Mouse (Mus musculus) heart, embryonic 15.5 days (tissue): ENCODE measurements around the gene Nabp1. TPM values are rescaled to one million over a fixed set of nuclear protein-coding genes. Genes with fewer than 3 reads are reported as not detected.

Experiments used
- ATAC-seq: fragments of 200-750 bp; cut with Nextera tagmentation; replicated peaks from 2 replicates; pipeline ENCODE4 v1.8.0; 2017; ENCODE audit warnings: low read depth, moderate TSS enrichment; ENCODE audit not compliant: insufficient number of reproducible peaks, insufficient read depth, low FRiP score
- H3K27ac ChIP-seq: fragments of 300-500 bp; sonication (generic); 2 replicates; pipeline ENCODE4 v1.5.1; 2015; ENCODE audit warnings: mild to moderate bottlenecking, inconsistent platforms
- H3K27me3 ChIP-seq: fragments of 300-500 bp; sonication (generic); 2 replicates; pipeline ENCODE4 v1.6.1; 2015; ENCODE audit warnings: inconsistent platforms
- H3K36me3 ChIP-seq: fragments of 300-500 bp; sonication (generic); 2 replicates; pipeline ENCODE4 v1.6.1; 2015; ENCODE audit warnings: mild to moderate bottlenecking, inconsistent platforms
- H3K4me1 ChIP-seq: fragments of 300-500 bp; sonication (generic); replicated peaks from 2 replicates; pipeline ENCODE4 v1.6.1; 2015; ENCODE audit warnings: inconsistent platforms
- H3K4me2 ChIP-seq: fragments of 300-500 bp; sonication (generic); 2 replicates; pipeline ENCODE4 v1.6.1; 2015; ENCODE audit warnings: inconsistent platforms, mild to moderate bottlenecking, moderate library complexity
- H3K4me3 ChIP-seq: fragments of 300-500 bp; sonication (generic); 2 replicates; pipeline ENCODE4 v1.5.1; 2015; ENCODE audit warnings: mild to moderate bottlenecking, inconsistent platforms
- H3K9ac ChIP-seq: fragments of 300-500 bp; sonication (generic); 2 replicates; pipeline ENCODE4 v1.6.1; 2015; ENCODE audit warnings: mild to moderate bottlenecking, inconsistent platforms
- H3K9me3 ChIP-seq: fragments of 300-500 bp; sonication (generic); replicated peaks from 2 replicates; pipeline ENCODE4 v1.6.1; 2016; ENCODE audit warnings: inconsistent platforms
- WGBS: fragments of 180-500 bp; shearing (Covaris S2); methylation state at CpG from one replicate; pipeline ENCODE4 v1.1.7; 2015; ENCODE audit warnings: mixed read lengths; 5-methylcytosine and 5-hydroxymethylcytosine counted together
- polyA plus RNA-seq: library from polyadenylated mRNA; unstranded; fragments of >200 nt; fragmentation: Nextera tagmentation; extraction: Ambion mirVana; gene quantifications from 2 replicates; pipeline ENCODE4 v1.2.1, GENCODE M21; 2015

Nabp1 gene
- polyA plus RNA-seq, 1 experiment from 2014 or later = 21.8 TPM

DNA sequence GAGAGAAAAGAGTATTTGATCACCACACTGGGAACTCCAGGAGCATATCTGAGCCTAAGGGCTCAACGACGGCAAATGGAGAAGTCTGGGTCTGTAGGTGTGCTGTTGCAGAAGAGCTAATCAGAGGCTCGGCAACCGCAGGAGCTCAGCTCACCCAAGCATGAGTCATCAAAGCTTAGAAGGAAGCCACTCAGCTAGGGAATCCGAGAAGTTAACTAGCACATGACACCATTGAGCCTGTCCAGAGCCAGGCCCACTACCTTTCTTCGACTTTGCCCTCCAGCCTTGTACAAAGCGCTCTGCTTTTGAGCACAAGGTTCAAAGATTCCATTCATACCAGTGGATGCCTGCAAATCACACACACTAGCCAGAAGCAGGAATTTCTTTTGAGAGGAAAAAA lies 30.9 kb upstream of the Nabp1 start:
- no peaks in the 10 kb centered on the region for H3K9me3 ChIP-seq
- ATAC-seq = peak; percentile 82
- no peak overlapping the region for H3K4me3 ChIP-seq
- H3K36me3 ChIP-seq = no peaks in the 10 kb centered on the region
- peak overlapping the region; percentile 28; the same call in 1 of the 2 replicates for H3K4me2 ChIP-seq
- H3K9ac ChIP-seq = no peak overlapping the region
- WGBS = 7% methylated on average over 7 of the region's 7 CpGs
- H3K27me3 ChIP-seq = no peaks in the 10 kb centered on the region
- peaks cover 21% of the 10 kb centered on the region for H3K4me1 ChIP-seq
- peak overlapping the region; percentile 77 for H3K27ac ChIP-seq

DNA sequence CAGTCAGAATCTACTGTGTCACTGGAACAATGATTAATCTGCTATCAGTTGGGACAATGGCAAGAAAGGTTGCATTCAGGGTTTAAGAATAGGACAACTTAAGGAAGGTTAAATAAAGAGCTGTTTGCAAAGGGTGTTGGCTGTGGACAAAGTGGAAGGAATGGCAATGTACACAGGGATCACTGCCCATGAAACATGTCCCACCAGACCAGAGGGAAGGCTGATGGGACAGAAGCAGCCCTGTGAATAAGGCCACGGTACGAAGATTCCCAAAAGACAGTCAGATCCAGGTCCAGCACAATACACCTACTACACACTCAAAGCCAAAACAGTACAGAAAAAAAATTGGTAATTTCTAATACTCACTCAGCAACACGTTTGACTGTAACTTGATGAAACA lies 30.3 kb upstream of the Nabp1 start:
- H3K9ac ChIP-seq = no peak overlapping the region
- H3K27me3 ChIP-seq = no peaks in the 10 kb centered on the region
- H3K4me3 ChIP-seq = no peak overlapping the region
- H3K36me3 ChIP-seq = no peaks in the 10 kb centered on the region
- peaks cover 18% of the 10 kb centered on the region for H3K4me1 ChIP-seq
- H3K4me2 ChIP-seq = peak overlapping the region; percentile 28; the same call in 1 of the 2 replicates
- 52% methylated on average over 3 of the region's 3 CpGs for WGBS
- H3K9me3 ChIP-seq = no peaks in the 10 kb centered on the region
- H3K27ac ChIP-seq = peak overlapping the region; percentile 77
- ATAC-seq = no peak

GRCm38 (mm10) chr1:51507436-51507835 lies 29.2 kb upstream of the Nabp1 start:
- Histone ChIP-seq H3K4me2 (no peak overlapping the region), H3K9ac (no peak overlapping the region), H3K9me3 (no peaks in the 10 kb centered on the region), H3K27me3 (no peaks in the 10 kb centered on the region), H3K4me3 (no peak overlapping the region), H3K27ac (0 out of 2 replicates have a peak overlapping the region, but pooled peaks have one; percentile 9), H3K36me3 (no peaks in the 10 kb centered on the region), H3K4me1 (peaks cover 18% of the 10 kb centered on the region)
- ATAC-seq = no peak
- 72% methylated on average over 5 of the region's 5 CpGs for WGBS

- ATAC-seq = no peak
- Histone ChIP-seq H3K4me1 (peaks cover 18% of the 10 kb centered on the region), H3K27me3 (no peaks in the 10 kb centered on the region), H3K36me3 (no peaks in the 10 kb centered on the region), H3K4me2 (no peak overlapping the region), H3K9me3 (no peaks in the 10 kb centered on the region), H3K27ac (no peak overlapping the region), H3K4me3 (no peak overlapping the region), H3K9ac (no peak overlapping the region)
- WGBS = 76% methylated on average over 4 of the region's 4 CpGs
Measured at GRCm38 (mm10) chr1:51506236-51506635, 28.0 kb upstream of the Nabp1 start.

- ATAC-seq = no peak
- H3K4me1 ChIP-seq = peaks cover 18% of the 10 kb centered on the region
- H3K4me3 ChIP-seq = no peak overlapping the region
- no peak overlapping the region for H3K4me2 ChIP-seq
- H3K9ac ChIP-seq = no peak overlapping the region
- WGBS = 67% methylated on average over 1 of the region's 1 CpGs
- H3K9me3 ChIP-seq = no peaks in the 10 kb centered on the region
- H3K36me3 ChIP-seq = no peaks in the 10 kb centered on the region
- H3K27ac ChIP-seq = no peak overlapping the region
- H3K27me3 ChIP-seq = no peaks in the 10 kb centered on the region
Measured at GRCm38 (mm10) chr1:51505632-51506031, 27.4 kb upstream of the Nabp1 start.

DNA sequence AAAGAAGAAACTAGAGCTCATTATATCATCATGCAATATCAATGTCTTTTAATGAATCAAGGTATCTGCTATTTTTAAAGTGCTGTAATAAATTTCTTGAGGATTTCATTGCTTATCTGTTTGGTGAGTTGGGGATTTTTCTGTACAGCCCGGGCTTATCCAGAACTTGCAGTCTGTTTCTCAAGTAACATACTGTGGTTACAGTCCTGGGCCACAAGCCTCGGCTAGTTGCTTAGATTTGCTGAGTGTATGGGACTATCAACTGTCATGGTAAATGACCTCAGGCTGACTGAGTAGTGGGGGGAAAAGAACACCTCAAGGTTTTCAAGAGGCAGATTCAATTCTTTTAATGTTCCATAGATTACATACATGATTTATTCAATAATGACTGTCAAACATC lies 24.8 kb upstream of the Nabp1 start:
- no peak for ATAC-seq
- Histone ChIP-seq H3K27me3 (no peaks in the 10 kb centered on the region), H3K4me2 (no peak overlapping the region), H3K9ac (no peak overlapping the region), H3K4me1 (peaks cover 4% of the 10 kb centered on the region), H3K36me3 (no peaks in the 10 kb centered on the region), H3K9me3 (no peaks in the 10 kb centered on the region), H3K4me3 (no peak overlapping the region), H3K27ac (no peak overlapping the region)
- WGBS = 58% methylated on average over 2 of the region's 2 CpGs

DNA sequence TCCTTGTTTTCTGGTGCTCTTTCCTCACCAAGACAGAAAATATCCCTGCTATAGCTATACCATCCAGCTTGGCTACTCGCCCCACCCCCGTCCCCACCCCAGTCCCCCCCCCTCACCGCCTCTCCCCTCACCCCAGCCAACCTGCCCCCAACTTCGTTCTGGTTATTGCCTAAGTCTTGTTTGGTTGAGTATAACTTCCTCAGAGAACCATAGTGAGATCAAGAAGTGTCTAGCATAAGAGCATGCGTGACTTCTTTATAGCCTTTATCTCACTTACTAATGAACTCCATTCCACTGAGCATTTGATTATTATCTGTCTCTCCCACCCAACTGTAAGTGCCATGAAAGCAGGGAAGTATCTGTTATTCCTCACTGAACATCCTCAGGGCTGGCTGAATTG lies 24.1 kb upstream of the Nabp1 start:
- no peak overlapping the region for H3K27ac ChIP-seq
- no peaks in the 10 kb centered on the region for H3K36me3 ChIP-seq
- WGBS = 78% methylated on average over 5 of the region's 5 CpGs
- H3K27me3 ChIP-seq = no peaks in the 10 kb centered on the region
- ATAC-seq = no peak
- H3K4me2 ChIP-seq = no peak overlapping the region
- peaks cover 2% of the 10 kb centered on the region for H3K4me1 ChIP-seq
- H3K9me3 ChIP-seq = no peaks in the 10 kb centered on the region
- no peak overlapping the region for H3K4me3 ChIP-seq
- H3K9ac ChIP-seq = no peak overlapping the region

DNA sequence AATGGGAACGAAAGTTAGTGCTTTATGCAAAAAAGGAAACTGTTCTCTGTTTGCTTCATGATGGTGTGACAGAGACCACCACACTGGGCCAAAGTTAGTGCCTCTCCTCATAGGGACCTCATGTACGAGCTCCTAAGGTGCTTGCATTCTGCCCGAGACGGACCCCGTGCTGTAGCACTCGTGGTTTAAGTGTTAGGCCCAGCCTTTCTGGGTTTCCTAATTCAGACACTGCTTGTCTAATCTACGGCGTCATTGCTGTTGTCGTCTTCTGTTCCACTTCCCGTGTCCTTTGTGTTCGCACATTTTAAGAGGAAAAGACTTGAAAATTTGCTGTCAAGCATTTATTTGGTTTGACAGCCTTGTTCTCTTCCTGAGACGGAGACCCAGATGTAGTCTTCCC lies 23.0 kb upstream of the Nabp1 start:
- H3K36me3 ChIP-seq = no peaks in the 10 kb centered on the region
- 48% methylated on average over 12 of the region's 12 CpGs for WGBS
- H3K27ac ChIP-seq = no peak overlapping the region

GRCm38 (mm10) chr1:51498601-51499098 lies 20.4 kb upstream of the Nabp1 start:
- Histone ChIP-seq H3K4me1 (no peaks in the 10 kb centered on the region), H3K9me3 (no peaks in the 10 kb centered on the region), H3K9ac (no peak overlapping the region), H3K4me2 (no peak overlapping the region), H3K36me3 (no peaks in the 10 kb centered on the region), H3K27ac (no peak overlapping the region), H3K27me3 (no peaks in the 10 kb centered on the region), H3K4me3 (no peak overlapping the region)
- no peak for ATAC-seq
- WGBS = 55% methylated on average over 2 of the region's 2 CpGs

More for the DNA sequence above, 23.0 kb upstream of the Nabp1 start:
- Histone ChIP-seq H3K4me2 (no peak overlapping the region), H3K4me1 (no peaks in the 10 kb centered on the region), H3K9ac (no peak overlapping the region), H3K9me3 (no peaks in the 10 kb centered on the region), H3K4me3 (no peak overlapping the region), H3K27me3 (no peaks in the 10 kb centered on the region)
- ATAC-seq = no peak

GRCm38 (mm10) chr1:51496163-51496562 lies 17.9 kb upstream of the Nabp1 start:
- Histone ChIP-seq H3K4me3 (no peak overlapping the region), H3K9me3 (no peaks in the 10 kb centered on the region), H3K4me1 (no peaks in the 10 kb centered on the region), H3K36me3 (no peaks in the 10 kb centered on the region), H3K4me2 (no peak overlapping the region), H3K27ac (no peak overlapping the region), H3K27me3 (no peaks in the 10 kb centered on the region), H3K9ac (no peak overlapping the region)
- 78% methylated on average over 1 of the region's 1 CpGs for WGBS
- ATAC-seq = no peak

DNA sequence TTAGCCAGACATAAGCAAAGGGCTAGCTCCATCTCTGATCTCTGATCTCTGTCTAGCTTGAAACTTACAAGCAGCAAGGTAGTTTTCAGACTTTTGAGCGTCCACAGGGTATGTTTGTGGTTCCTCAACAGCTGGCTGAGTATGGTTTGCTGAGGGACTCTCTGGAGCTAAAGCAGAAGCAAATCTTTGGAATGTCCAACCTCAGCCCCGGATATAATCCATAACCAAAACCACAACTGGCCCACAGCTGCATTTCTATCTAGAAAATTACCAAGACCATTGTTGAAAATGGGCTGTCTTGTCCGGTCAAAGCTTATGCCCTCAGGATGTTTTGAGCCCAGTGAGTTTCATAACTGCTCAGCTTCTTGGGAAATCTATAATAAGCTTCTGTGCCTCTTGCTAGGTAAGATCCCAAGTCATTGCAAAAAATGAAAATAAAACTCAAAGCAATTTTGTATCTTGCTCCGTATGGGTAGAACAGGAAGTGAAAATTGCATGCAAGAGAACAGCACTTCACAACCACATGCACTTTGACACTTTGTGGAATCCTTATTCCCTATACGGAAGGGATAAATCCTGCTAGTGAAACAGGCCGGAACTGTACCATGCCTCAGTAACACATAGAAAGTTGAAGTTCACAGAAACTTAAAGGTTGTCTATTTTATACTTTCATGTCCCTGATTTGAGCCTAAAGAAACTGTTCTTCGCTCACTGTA lies 15.5 kb upstream of the Nabp1 start:
- Histone ChIP-seq H3K27me3 (no peaks in the 10 kb centered on the region), H3K4me1 (no peaks in the 10 kb centered on the region), H3K9ac (no peak overlapping the region), H3K9me3 (no peaks in the 10 kb centered on the region), H3K4me3 (no peak overlapping the region), H3K36me3 (no peaks in the 10 kb centered on the region), H3K4me2 (no peak overlapping the region), H3K27ac (no peak overlapping the region)
- no peak for ATAC-seq
- WGBS = 83% methylated on average over 7 of the region's 7 CpGs

GRCm38 (mm10) chr1:51486291-51486690 lies 8.1 kb upstream of the Nabp1 start:
- H3K9me3 ChIP-seq = no peaks in the 10 kb centered on the region
- no peak overlapping the region for H3K4me2 ChIP-seq
- no peaks in the 10 kb centered on the region for H3K27me3 ChIP-seq
- no peak overlapping the region for H3K4me3 ChIP-seq
- H3K27ac ChIP-seq = no peak overlapping the region
- peaks cover 9% of the 10 kb centered on the region for H3K4me1 ChIP-seq
- 52% methylated on average over 1 of the region's 1 CpGs for WGBS
- no peaks in the 10 kb centered on the region for H3K36me3 ChIP-seq
- no peak for ATAC-seq
- no peak overlapping the region for H3K9ac ChIP-seq
